Mouse (Mus musculus): ENCODE data around the gene Hmbs. TPM values are rescaled to one million over a fixed set of nuclear protein-coding genes. Genes with fewer than 3 reads are reported as not detected.
"Not testable (repeated sequence)": the region's sequence is repeated elsewhere in the genome, so short reads cannot be mapped to it uniquely, and the experiment has no call there.

The Hmbs gene
- total and polyA plus RNA-seq, 2 experiments from 2014 or later = 38.8 to 64.3 TPM

DNA sequence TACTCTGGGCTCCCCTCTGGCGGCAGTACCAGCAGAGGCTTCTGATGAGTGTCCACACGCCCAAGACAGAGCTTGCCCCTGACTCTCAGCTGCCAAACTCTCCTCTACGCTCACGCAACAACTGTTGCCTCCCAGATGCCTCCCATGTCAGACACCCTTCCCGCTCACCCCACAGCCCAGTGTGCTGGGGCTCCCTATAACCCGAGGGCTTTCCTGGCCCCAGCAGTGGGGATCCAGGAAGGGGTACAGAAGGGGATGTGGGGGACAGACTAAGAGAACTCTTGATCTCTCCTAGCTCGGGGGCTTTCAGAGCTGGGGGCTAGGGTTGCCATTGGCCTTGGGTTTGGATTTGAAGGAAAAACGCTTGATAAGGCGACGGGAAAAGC lies 33.3 kb downstream of the Hmbs start:
- no peaks in the 10 kb centered on the region for H3K27me3 ChIP-seq (ENCODE audit: insufficient read depth, low read length)
- H3K9me3 ChIP-seq (ENCODE audit: low read length) = no peaks in the 10 kb centered on the region
- no peak overlapping the region for H3K4me2 ChIP-seq (ENCODE audit: low read depth, low read length)
- no peak overlapping the region for H3K9ac ChIP-seq (replicated peaks; ENCODE audit: low read length)
- H3K27ac ChIP-seq = no peak overlapping the region
- no peaks in the 10 kb centered on the region for H3K4me1 ChIP-seq (ENCODE audit: insufficient read depth, low read length)
- TF ChIP-seq CTCF (IDR thresholded peaks at IDR 0.05; ENCODE audit: low read depth) = no peak
- H3K4me3 ChIP-seq (ENCODE audit: low read length) = no peak overlapping the region
- H3K36me3 ChIP-seq (ENCODE audit: insufficient read depth, low read length) = peaks cover 24% of the 10 kb centered on the region
- DNase-seq (ENCODE audit: low spot score) (no peak), ATAC-seq (no peak)
- WGBS = 37% methylated on average over 10 of the region's 10 CpGs

DNA sequence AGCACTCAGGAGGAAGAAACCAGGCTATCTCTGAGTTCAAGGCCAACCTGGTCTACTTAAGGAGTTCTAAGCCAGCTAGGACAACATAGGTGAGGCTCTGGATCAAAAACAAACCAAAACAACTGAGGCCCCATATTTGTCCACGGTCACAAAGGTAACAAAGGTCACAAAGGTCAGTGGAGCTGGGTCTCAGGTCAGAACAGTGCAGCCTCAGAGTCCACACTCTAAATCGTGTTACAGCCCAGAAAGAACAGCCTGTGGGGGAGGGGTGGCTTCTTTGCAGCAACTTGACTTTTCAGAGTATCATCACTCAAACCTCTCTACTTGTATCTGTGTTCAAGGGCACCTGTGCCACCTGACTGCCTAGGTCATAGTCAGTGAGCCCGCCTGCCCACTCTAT lies 34.3 kb downstream of the Hmbs start:
- no peaks in the 10 kb centered on the region for H3K9me3 ChIP-seq (ENCODE audit: low read length)
- H3K4me3 ChIP-seq (ENCODE audit: low read length) = no peak overlapping the region
- no peak overlapping the region for H3K9ac ChIP-seq (replicated peaks; ENCODE audit: low read length)
- H3K27me3 ChIP-seq (ENCODE audit: insufficient read depth, low read length) = no peaks in the 10 kb centered on the region
- H3K4me2 ChIP-seq (ENCODE audit: low read depth, low read length) = no peak overlapping the region
- no peak for TF ChIP-seq CTCF (IDR thresholded peaks at IDR 0.05; ENCODE audit: low read depth)
- H3K27ac ChIP-seq = no peak overlapping the region
- DNase-seq (ENCODE audit: low spot score) (no peak), ATAC-seq (no peak)
- H3K4me1 ChIP-seq (ENCODE audit: insufficient read depth, low read length) = 0 out of 2 replicates have a peak, but pooled peaks cover 1% of the 10 kb centered on the region
- 69% methylated on average over 3 of the region's 3 CpGs for WGBS
- H3K36me3 ChIP-seq (ENCODE audit: insufficient read depth, low read length) = peaks cover 15% of the 10 kb centered on the region

DNA sequence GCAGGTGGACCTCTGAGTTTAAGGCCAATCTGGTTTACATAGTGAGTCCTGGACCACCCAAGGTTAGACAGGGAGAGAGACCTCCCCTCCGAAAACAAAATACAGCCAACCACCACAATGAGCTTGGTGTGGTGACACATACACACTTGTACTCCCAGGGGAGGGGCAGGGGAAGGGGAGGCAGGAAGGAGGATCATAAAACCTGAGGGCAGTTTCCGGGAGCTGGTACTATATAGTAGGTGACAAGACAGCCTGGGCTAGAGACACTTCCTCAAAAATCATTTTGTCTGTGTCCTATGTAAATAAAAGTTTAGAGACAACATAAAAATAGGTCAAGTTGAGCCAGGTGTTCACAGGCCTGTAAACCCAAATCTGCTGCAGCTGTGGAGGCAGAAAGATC lies 36.8 kb downstream of the Hmbs start:
- Histone ChIP-seq H3K9ac (replicated peaks; ENCODE audit: low read length) (no peak overlapping the region), H3K9me3 (ENCODE audit: low read length) (no peaks in the 10 kb centered on the region), H3K27ac (no peak overlapping the region), H3K27me3 (ENCODE audit: insufficient read depth, low read length) (no peaks in the 10 kb centered on the region), H3K36me3 (ENCODE audit: insufficient read depth, low read length) (peaks cover 9% of the 10 kb centered on the region), H3K4me2 (ENCODE audit: low read depth, low read length) (no peak overlapping the region), H3K4me3 (ENCODE audit: low read length) (no peak overlapping the region), H3K4me1 (ENCODE audit: insufficient read depth, low read length) (0 out of 2 replicates have a peak, but pooled peaks cover 5% of the 10 kb centered on the region)
- 82% methylated on average over 2 of the region's 2 CpGs for WGBS
- no peak for TF ChIP-seq CTCF (IDR thresholded peaks at IDR 0.05; ENCODE audit: low read depth)
- ATAC-seq (no peak), DNase-seq (ENCODE audit: low spot score) (no peak)

DNA sequence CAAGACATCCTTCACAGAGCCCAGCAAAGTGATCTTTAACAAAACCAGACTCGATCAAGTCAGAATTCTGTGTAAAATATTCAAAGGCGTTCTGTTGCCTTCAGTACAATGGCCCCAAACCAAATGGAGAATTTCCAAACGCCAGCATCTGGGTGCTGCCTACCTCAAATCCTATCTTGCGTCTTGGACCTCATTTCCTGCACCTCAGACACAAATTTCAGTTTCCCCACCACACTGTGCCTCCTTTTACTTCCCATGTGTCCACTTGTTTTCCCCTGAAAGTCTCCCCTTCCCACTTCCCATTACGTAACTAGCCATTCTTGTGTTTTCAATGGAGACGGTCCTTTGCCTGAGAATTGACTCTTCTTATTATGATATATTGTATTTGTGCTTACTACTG lies 37.5 kb downstream of the Hmbs start:
- 86% methylated on average over 6 of the region's 6 CpGs for WGBS
- DNase-seq (ENCODE audit: low spot score) (no peak), ATAC-seq (no peak)
- H3K4me3 ChIP-seq (ENCODE audit: low read length) = no peak overlapping the region
- no peaks in the 10 kb centered on the region for H3K9me3 ChIP-seq (ENCODE audit: low read length)
- H3K4me1 ChIP-seq (ENCODE audit: insufficient read depth, low read length) = 0 out of 2 replicates have a peak, but pooled peaks cover 5% of the 10 kb centered on the region
- no peak for TF ChIP-seq CTCF (IDR thresholded peaks at IDR 0.05; ENCODE audit: low read depth)
- no peaks in the 10 kb centered on the region for H3K27me3 ChIP-seq (ENCODE audit: insufficient read depth, low read length)
- no peak overlapping the region for H3K9ac ChIP-seq (replicated peaks; ENCODE audit: low read length)
- H3K36me3 ChIP-seq (ENCODE audit: insufficient read depth, low read length) = peaks cover 13% of the 10 kb centered on the region
- H3K4me2 ChIP-seq (ENCODE audit: low read depth, low read length) = no peak overlapping the region
- H3K27ac ChIP-seq = no peak overlapping the region

DNA sequence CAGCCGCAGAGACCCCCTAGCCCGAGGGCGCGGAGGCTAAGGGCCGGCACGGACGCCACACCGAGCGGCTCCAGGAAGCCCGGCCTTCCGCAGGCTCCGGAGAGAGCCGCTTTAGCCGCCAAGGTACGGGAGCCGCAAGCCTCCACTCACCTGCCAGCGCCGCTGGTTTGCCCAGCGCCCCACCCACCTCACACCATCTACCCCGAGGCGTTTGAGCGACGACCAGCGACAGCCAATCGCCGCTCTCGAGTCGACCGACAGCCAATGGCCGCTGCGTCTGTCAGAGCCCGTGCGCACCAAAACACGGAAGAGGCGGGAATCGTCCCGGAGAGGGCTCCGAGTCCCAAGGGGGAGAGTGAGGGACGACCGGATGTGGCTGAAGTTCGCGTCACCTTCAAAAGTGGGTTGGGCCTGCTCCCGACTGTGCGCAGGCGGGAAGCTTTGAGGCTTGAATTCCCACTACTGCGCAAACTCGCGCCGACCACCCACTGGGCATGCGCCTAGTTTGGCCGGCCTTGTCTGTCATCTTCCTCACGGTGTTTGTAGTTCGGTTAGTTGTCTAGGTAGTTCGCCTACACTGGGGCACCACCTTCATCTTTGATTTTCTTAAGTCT lies 38.5 kb downstream of the Hmbs start, which contains the start of gene Hinfp:
TSS of gene Hinfp (minus strand) at position 206 of the 614 bp plus-strand sequence.
- Histone ChIP-seq H3K27ac (peak within 1 kb of the TSS; percentile 73), H3K4me1 (ENCODE audit: insufficient read depth, low read length) (0 out of 2 replicates have a peak, but pooled peaks cover 5% of the 10 kb centered on the region), H3K36me3 (ENCODE audit: insufficient read depth, low read length) (peaks cover 18% of the 10 kb centered on the region), H3K4me2 (ENCODE audit: low read depth, low read length) (peak within 1 kb of the TSS; percentile 72), H3K9ac (replicated peaks; ENCODE audit: low read length) (peak within 1 kb of the TSS; percentile 88), H3K27me3 (ENCODE audit: insufficient read depth, low read length) (no peaks in the 10 kb centered on the region), H3K4me3 (ENCODE audit: low read length) (peak within 1 kb of the TSS; percentile 64), H3K9me3 (ENCODE audit: low read length) (no peaks in the 10 kb centered on the region)
- ATAC-seq (peak; percentile 99), DNase-seq (ENCODE audit: low spot score) (peak; percentile 100)
- TF ChIP-seq CTCF (IDR thresholded peaks at IDR 0.05; ENCODE audit: low read depth) = no peak
- WGBS = 1% methylated on average over 54 of the region's 54 CpGs

DNA sequence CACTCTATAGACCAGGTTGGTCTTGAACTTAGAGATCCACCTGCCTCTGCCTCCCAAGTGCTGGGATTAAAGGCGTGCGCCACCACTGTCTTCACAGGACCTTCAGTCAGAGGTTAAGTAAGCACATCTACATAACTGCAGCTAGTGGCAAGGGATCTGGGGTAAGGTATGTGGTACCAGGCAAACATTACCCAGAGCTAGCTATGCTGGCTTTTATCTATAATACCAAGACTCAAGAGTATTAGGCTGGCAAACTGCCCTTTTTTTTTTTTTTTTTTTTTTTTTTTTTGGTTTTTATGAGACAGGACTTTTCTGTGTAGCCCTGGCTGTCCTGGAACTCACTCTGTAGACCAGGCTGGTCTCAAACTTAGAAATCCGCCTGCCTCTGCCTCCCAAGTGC lies 44.0 kb downstream of the Hmbs start:
- ATAC-seq; H3K4me3 ChIP-seq (ENCODE audit: low read length); H3K4me1 ChIP-seq (ENCODE audit: insufficient read depth, low read length); H3K9me3 ChIP-seq (ENCODE audit: low read length); H3K4me2 ChIP-seq (ENCODE audit: low read depth, low read length); H3K27ac ChIP-seq; H3K9ac ChIP-seq (replicated peaks; ENCODE audit: low read length); DNase-seq (ENCODE audit: low spot score); H3K27me3 ChIP-seq (ENCODE audit: insufficient read depth, low read length): not testable (repeated sequence)
- 95% methylated on average over 3 of the region's 3 CpGs for WGBS
- H3K36me3 ChIP-seq (ENCODE audit: insufficient read depth, low read length) = peaks cover 62% of the 10 kb centered on the region

DNA sequence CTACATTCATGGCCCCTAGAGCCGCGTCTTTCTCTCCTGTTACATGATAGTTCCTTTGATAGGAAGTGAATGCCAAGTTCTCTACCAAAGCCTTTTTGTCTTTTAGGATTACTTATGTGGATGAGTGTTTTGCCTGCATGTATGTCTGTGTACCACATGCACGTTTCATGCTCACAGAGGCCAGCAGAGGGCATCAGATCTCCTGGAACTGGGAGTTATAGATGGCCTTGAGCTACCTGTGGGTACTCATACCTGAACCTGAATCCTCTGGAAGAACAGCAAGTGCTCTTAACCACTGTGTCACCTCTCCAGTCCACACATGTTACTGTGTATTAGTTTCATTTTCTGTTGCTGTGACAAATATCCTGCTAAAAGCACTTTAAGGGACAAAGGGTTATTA lies 51.5 kb downstream of the Hmbs start:
- no peaks in the 10 kb centered on the region for H3K27me3 ChIP-seq (ENCODE audit: insufficient read depth, low read length)
- WGBS = 71% methylated on average over 3 of the region's 3 CpGs
- no peak overlapping the region for H3K4me3 ChIP-seq (ENCODE audit: low read length)
- 0 out of 2 replicates have a peak, but pooled peaks cover 9% of the 10 kb centered on the region for H3K4me1 ChIP-seq (ENCODE audit: insufficient read depth, low read length)
- H3K36me3 ChIP-seq (ENCODE audit: insufficient read depth, low read length) = peaks cover 39% of the 10 kb centered on the region
- ATAC-seq (no peak), DNase-seq (ENCODE audit: low spot score) (peak; percentile 64)
- H3K9me3 ChIP-seq (ENCODE audit: low read length) = no peaks in the 10 kb centered on the region
- H3K27ac ChIP-seq = no peak overlapping the region
- peak; percentile 75 for TF ChIP-seq CTCF (IDR thresholded peaks at IDR 0.05; ENCODE audit: low read depth)
- H3K4me2 ChIP-seq (ENCODE audit: low read depth, low read length) = no peak overlapping the region
- H3K9ac ChIP-seq (replicated peaks; ENCODE audit: low read length) = no peak overlapping the region
